Mouse (Mus musculus): ENCODE results near the gene Tex2.

- no peak for TF ChIP-seq CTCF (IDR thresholded peaks at IDR 0.05; ENCODE audit: borderline replicate concordance, extremely low read depth, insufficient read depth, insufficient read length)
- TF ChIP-seq POLR2A (IDR thresholded peaks at IDR 0.05; ENCODE audit: borderline replicate concordance, extremely low read depth, insufficient read depth, insufficient read length, poor library complexity, severe bottlenecking): no peak
Observed at GRCm38 (mm10) chr11:106590143-106590542, 23.1 kb downstream of the Tex2 start.

Measured in brain, embryonic 14.5 days (tissue).